Mouse (Mus musculus) liver, adult 2 months (tissue): ENCODE data around the gene Btn2a2.

Experiments
- CTCF ChIP-seq: fragments of 200-500 bp; IDR thresholded peaks from 2 replicates; pipeline ENCODE4 v1.5.1; 2011; ENCODE audit warnings: low read depth, low read length, control low read depth
- POLR2A ChIP-seq: fragments of 200-500 bp; IDR thresholded peaks from 2 replicates; pipeline ENCODE4 v1.6.1; 2011; ENCODE audit warnings: low read length, control low read depth; ENCODE audit not compliant: insufficient read depth; ENCODE audit errors: extremely low read depth

- TF ChIP-seq CTCF (no peak), POLR2A (no peak)
These were observed 26.6 kb downstream of the Btn2a2 start for GRCm38 (mm10) chr13:23462063-23462462.
